Mouse (Mus musculus) small intestine, adult 2 months (tissue): ENCODE data around the gene Olfr1357.

Experiments
- CTCF ChIP-seq: fragments of 200-500 bp; IDR thresholded peaks from 2 replicates; pipeline ENCODE4 v1.5.1; 2012; ENCODE audit warnings: low read depth, mild to moderate bottlenecking, control low read depth, inconsistent platforms, low read length, moderate library complexity, mixed read lengths; ENCODE audit not compliant: insufficient replicate concordance, insufficient read length; ENCODE audit errors: extremely low read depth
- POLR2A ChIP-seq: fragments of 200-500 bp; IDR thresholded peaks from 2 replicates; pipeline ENCODE4 v1.6.1; 2012; ENCODE audit warnings: low read depth, mild to moderate bottlenecking, control low read depth, inconsistent platforms, low read length, moderate library complexity

DNA sequence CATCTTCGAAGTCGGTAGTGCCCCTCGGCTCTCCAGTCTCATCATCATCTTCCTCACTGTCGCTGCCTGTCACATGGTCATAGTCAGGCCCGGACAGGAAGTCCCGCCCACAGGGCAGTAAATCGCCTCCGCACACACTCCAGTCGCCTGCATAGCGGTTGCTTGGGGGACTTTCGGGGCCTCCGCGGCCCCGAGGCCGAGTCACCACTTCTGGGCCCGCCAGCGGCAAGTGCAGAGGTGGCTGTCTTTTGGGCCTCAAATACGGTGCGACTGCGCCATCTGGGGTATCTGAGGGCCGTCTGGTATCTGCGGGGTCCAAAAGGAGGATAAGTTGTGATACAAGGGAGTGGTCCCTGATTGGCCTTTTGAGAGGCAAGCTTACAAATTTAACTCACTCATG is 32.3 kb downstream of the Olfr1357 start:
- TF ChIP-seq POLR2A (no peak), CTCF (no peak)
